Mouse (Mus musculus) left cerebral cortex, adult 11 months (tissue): ENCODE results near the gene Elk4.

Experiments
- DNase-seq: peaks from one replicate; pipeline ENCODE4 v3.0.0; 2022; ENCODE audit warnings: low spot score

Gene Elk4

GRCm38 (mm10) chr1:131987432-131987831, 20.0 kb upstream of the Elk4 start:
- DNase-seq: no peak

DNA sequence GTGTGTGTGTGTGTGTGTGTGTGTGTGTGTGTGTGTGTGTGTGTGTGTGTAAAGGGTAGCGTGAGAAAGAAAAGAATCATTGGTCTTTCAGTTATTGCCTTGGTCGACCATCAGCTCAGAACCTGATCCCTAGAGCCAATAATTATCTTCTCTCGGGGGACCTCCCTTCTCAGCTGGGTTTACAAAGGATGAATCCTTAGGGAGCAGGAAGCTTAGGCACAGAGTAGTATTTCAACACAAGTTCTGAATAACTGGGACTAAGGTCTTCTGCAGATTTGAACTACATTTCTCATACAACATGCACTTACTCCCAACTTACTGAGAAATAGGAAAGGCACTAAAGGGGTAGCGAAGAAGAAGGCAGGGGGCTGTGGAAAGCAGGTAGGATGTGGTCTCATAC, 17.9 kb upstream of the Elk4 start:
- DNase-seq: no peak

GRCm38 (mm10) chr1:131990083-131990760, 17.2 kb upstream of the Elk4 start:
- no peak for DNase-seq

- no peak for DNase-seq
Observed at GRCm38 (mm10) chr1:131992561-131993001, 14.8 kb upstream of the Elk4 start.

- DNase-seq: no peak
Observed at GRCm38 (mm10) chr1:131993169-131994040, 14.0 kb upstream of the Elk4 start.

DNA sequence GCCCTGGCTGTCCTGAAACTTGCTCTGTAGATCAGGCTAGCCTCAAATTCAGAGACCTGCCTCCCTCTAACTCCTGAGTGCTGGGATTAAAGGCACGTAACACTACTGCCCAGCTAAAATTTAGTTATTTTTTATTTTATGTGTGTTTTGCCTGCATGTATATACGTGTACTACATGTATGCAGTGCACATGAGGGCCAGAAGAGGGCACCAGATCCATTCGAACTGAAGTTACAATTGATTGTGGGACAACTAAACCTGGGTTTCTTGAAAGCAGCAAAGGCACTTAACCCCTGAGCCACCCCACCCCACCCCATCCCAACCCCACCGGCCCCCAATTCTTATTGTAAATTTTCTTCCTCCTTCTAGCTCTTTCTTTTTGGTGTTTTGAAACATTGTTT, 12.3 kb upstream of the Elk4 start:
- no peak for DNase-seq

GRCm38 (mm10) chr1:132000506-132000905, 6.9 kb upstream of the Elk4 start:
- no peak for DNase-seq

GRCm38 (mm10) chr1:132001880-132002330, 5.5 kb upstream of the Elk4 start:
- no peak for DNase-seq

DNA sequence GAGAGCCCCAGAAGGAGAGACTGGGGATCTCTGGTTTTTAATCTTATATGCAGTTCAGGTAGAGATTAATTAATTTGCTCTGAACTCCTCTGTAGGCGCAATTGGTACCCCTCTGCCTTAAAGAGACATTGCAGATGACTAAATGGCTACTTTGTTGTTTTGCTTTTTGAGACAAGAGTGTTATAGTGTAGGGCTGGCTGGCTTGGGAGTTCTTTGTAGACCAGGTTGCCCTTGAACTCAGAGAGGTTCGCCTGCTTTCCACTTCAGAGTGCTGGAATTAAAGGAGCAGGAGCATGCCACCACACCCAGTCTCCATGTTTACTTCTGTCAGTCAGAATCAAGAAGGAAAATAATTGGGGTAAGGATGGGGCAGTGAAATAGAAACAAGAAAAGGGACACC, 4.3 kb upstream of the Elk4 start:
- no peak for DNase-seq

GRCm38 (mm10) chr1:132003817-132004216, 3.6 kb upstream of the Elk4 start:
- no peak for DNase-seq

GRCm38 (mm10) chr1:132004574-132005180, 2.7 kb upstream of the Elk4 start:
- DNase-seq: no peak

GRCm38 (mm10) chr1:132005466-132005865, 1.9 kb upstream of the Elk4 start:
- no peak for DNase-seq

- no peak for DNase-seq
Observed at GRCm38 (mm10) chr1:132006046-132006445, 1.4 kb upstream of the Elk4 start.

DNA sequence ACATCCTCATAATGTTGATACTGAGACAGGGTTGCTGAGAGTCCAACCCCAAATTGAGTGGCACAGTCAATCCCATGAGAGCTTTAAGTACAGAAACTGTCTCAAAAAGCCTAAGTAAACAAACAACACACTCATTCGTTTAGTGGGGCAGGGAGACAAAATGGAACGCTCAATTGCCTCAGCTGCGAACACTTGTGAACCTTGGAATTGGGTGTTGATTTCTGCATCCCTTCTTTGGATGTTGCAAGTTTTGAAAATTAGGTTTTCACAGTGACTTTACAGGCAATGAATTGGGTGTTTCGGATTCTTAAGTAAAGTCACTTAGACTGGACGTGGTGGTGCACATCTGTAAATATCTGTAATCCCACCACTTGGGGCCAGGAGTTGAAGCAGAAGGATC, 686 bp upstream of the Elk4 start:
- DNase-seq: no peak

DNA sequence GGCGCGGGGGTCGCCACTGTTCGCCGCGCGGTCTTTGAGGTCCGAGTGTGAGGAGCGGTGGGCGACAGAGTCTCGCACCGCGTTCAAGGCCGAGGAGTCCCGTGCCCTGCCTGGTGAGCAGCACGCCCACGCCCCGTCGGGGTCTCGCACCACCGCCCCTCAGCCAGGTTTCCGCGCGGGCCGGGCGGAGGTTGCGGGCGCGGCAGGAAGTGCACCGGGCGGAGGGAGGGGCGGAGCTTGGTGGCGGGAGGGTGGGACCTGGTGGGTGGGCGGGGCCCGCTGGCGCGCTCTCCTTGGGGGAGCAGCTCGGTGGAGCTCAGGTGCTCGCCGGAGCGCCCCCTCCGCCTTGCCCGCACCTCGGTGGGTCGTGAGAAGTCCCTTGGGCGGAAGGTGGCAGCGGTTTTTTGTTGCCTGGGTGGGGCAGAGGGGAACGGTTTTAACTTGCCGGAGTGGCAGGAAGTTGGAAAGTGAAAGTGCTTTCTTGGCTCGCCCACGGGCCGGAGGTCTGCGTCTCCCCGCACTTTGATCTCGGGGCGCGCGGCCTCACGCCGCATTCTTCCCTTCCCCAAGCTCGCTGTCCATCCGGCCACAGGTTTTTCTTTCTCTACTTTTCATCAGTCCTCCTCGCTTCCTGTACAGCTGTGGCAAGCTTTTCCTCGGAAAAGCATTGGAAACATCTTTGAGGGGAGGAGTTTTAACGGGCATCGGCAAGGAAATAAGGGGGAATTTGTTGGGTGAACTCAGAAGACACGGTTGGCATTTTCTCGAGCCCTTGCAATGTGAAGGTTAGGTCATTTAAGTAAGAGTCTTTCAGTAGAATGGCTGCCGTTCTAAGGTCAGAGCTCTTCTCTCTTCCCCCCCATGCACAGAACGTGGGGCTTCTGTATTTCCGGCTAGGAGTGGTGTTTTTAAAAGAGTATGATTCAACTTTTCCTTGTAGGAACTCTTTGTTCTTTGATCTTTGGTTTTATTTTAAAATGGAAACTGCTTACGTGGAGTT, 721 bp downstream of the Elk4 start:
- peak; percentile 75 for DNase-seq

DNA sequence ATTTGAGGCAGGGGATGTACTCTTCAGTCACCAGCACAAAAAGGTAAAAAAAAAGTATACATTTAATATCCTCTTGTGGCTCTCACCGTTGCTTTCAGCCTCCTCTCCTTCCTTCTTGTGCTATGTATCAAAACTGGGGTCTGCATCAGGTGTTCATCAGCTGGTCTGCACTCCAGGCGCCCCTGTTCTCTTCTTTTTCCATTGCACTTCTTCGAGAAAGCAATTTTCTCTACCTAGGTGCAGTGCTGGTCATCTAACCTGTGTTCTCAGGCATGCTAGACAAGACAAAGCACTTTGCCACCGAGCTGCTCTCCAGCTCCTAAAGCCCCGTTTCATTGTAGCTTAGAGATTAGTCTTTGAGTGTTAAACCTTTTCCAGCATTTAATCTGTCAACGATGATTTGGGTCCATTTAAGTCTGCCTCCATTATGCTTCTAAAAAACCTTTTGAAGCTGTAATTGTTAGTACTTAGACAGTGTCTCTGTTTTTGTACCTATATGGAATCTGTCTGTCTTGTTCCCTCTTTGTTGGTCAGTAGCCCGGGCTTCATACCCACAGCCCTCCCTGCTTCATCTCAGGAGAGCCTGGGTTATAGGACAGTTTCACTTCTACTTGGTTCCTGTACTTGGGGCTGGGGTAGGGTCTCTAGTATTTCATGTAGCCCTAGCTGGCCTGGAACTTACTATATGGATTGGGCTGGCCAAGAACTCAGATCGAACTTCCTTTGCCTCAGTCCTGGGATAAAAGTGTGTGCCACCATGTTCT, 1.7 kb downstream of the Elk4 start:
- no peak for DNase-seq

- DNase-seq: no peak
Observed at GRCm38 (mm10) chr1:132010632-132011501, 3.5 kb downstream of the Elk4 start.

GRCm38 (mm10) chr1:132011785-132012184, 4.4 kb downstream of the Elk4 start:
- no peak for DNase-seq

DNA sequence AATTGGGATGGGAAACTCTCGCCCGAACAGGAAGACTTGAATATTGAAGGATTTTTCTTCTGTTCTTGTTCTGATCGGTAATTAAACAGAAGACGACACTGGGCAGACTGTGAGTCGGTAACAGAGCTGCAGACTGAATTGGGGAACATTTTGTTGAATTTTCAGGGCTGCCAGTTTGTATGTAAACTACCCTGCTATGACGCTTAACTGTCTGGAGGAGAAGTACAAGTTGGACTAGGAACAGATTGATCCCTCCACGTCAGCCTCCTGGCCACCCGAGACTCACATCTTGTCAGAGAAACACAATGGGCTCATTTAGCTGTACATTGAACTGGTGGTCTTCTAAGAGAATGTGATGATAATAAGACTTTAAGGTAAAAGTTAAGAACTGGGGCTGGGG, 5.5 kb downstream of the Elk4 start:
- DNase-seq: no peak

DNA sequence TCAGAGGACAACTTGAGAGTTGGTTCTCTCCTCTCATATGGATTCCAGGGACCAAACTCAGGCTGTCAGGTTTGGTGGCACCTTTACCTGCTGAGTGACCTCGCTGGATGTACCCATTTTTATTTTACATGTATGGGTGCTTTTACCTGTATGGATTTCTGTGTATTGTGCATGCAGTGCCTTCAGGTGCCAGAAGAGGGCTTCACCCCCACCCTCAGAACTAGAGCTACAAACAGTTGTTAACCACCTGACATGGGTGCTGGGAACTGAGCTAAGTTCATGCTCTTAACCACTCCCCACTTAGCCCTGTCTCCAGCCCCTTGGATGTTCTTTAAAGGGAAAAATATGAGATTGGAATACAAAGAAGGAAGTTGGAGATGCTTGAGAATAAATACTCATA, 7.4 kb downstream of the Elk4 start:
- DNase-seq: no peak
